Mouse (Mus musculus): Measurements from ENCODE around the gene Frmd4b. TPM values are rescaled to one million over a fixed set of nuclear protein-coding genes. Genes with fewer than 3 reads are reported as not detected.

The Frmd4b gene
- polyA plus RNA-seq, 1 experiment: 6.8 TPM

GRCm38 (mm10) chr6:97340211-97340791, 277.0 kb downstream of the Frmd4b start:
- no peaks in the 10 kb centered on the region for H3K27me3 ChIP-seq (ENCODE audit: control insufficient read depth, insufficient read depth, low read length)
- TF ChIP-seq CTCF (IDR thresholded peaks at IDR 0.05; ENCODE audit: control insufficient read depth, insufficient read depth, insufficient replicate concordance, low read depth, low read length) (no peak), POLR2A (IDR thresholded peaks at IDR 0.05; ENCODE audit: control insufficient read depth, low read depth, low read length) (no peak)
- H3K4me3 ChIP-seq (ENCODE audit: control insufficient read depth, low read depth, low read length): no peak overlapping the region
- H3K36me3 ChIP-seq (ENCODE audit: control insufficient read depth, insufficient read depth, low read length): no peaks in the 10 kb centered on the region
- no peak overlapping the region for H3K27ac ChIP-seq (ENCODE audit: control insufficient read depth, insufficient read depth, low read depth, low read length)
- no peaks in the 10 kb centered on the region for H3K4me1 ChIP-seq (ENCODE audit: control insufficient read depth, insufficient read depth, low read length)

- Histone ChIP-seq H3K27ac (ENCODE audit: control insufficient read depth, insufficient read depth, low read depth, low read length) (no peak overlapping the region), H3K4me1 (ENCODE audit: control insufficient read depth, insufficient read depth, low read length) (no peaks in the 10 kb centered on the region), H3K4me3 (ENCODE audit: control insufficient read depth, low read depth, low read length) (no peak overlapping the region), H3K36me3 (ENCODE audit: control insufficient read depth, insufficient read depth, low read length) (no peaks in the 10 kb centered on the region), H3K27me3 (ENCODE audit: control insufficient read depth, insufficient read depth, low read length) (no peaks in the 10 kb centered on the region)
- TF ChIP-seq POLR2A (IDR thresholded peaks at IDR 0.05; ENCODE audit: control insufficient read depth, low read depth, low read length) (no peak), CTCF (IDR thresholded peaks at IDR 0.05; ENCODE audit: control insufficient read depth, insufficient read depth, insufficient replicate concordance, low read depth, low read length) (no peak)
Observed at GRCm38 (mm10) chr6:97339271-97339681, 278.1 kb downstream of the Frmd4b start.

GRCm38 (mm10) chr6:97338843-97339242, 278.5 kb downstream of the Frmd4b start:
- Histone ChIP-seq H3K4me1 (ENCODE audit: control insufficient read depth, insufficient read depth, low read length) (no peaks in the 10 kb centered on the region), H3K36me3 (ENCODE audit: control insufficient read depth, insufficient read depth, low read length) (no peaks in the 10 kb centered on the region), H3K27me3 (ENCODE audit: control insufficient read depth, insufficient read depth, low read length) (no peaks in the 10 kb centered on the region), H3K27ac (ENCODE audit: control insufficient read depth, insufficient read depth, low read depth, low read length) (no peak overlapping the region), H3K4me3 (ENCODE audit: control insufficient read depth, low read depth, low read length) (no peak overlapping the region)
- TF ChIP-seq POLR2A (IDR thresholded peaks at IDR 0.05; ENCODE audit: control insufficient read depth, low read depth, low read length) (no peak), CTCF (IDR thresholded peaks at IDR 0.05; ENCODE audit: control insufficient read depth, insufficient read depth, insufficient replicate concordance, low read depth, low read length) (no peak)

- Histone ChIP-seq H3K4me3 (ENCODE audit: control insufficient read depth, low read depth, low read length) (no peak overlapping the region), H3K36me3 (ENCODE audit: control insufficient read depth, insufficient read depth, low read length) (no peaks in the 10 kb centered on the region), H3K27ac (ENCODE audit: control insufficient read depth, insufficient read depth, low read depth, low read length) (no peak overlapping the region), H3K27me3 (ENCODE audit: control insufficient read depth, insufficient read depth, low read length) (no peaks in the 10 kb centered on the region), H3K4me1 (ENCODE audit: control insufficient read depth, insufficient read depth, low read length) (no peaks in the 10 kb centered on the region)
- no peak for TF ChIP-seq CTCF (IDR thresholded peaks at IDR 0.05; ENCODE audit: control insufficient read depth, insufficient read depth, insufficient replicate concordance, low read depth, low read length)
- no peak for TF ChIP-seq POLR2A (IDR thresholded peaks at IDR 0.05; ENCODE audit: control insufficient read depth, low read depth, low read length)
Observed at GRCm38 (mm10) chr6:97333323-97333722, 284.0 kb downstream of the Frmd4b start.

- TF ChIP-seq CTCF (IDR thresholded peaks at IDR 0.05; ENCODE audit: control insufficient read depth, insufficient read depth, insufficient replicate concordance, low read depth, low read length) (no peak), POLR2A (IDR thresholded peaks at IDR 0.05; ENCODE audit: control insufficient read depth, low read depth, low read length) (no peak)
- H3K27me3 ChIP-seq (ENCODE audit: control insufficient read depth, insufficient read depth, low read length): no peaks in the 10 kb centered on the region
- H3K4me3 ChIP-seq (ENCODE audit: control insufficient read depth, low read depth, low read length): no peak overlapping the region
- no peak overlapping the region for H3K27ac ChIP-seq (ENCODE audit: control insufficient read depth, insufficient read depth, low read depth, low read length)
- H3K36me3 ChIP-seq (ENCODE audit: control insufficient read depth, insufficient read depth, low read length): no peaks in the 10 kb centered on the region
- no peaks in the 10 kb centered on the region for H3K4me1 ChIP-seq (ENCODE audit: control insufficient read depth, insufficient read depth, low read length)
Observed at GRCm38 (mm10) chr6:97323951-97324350, 293.4 kb downstream of the Frmd4b start.

- TF ChIP-seq CTCF (IDR thresholded peaks at IDR 0.05; ENCODE audit: control insufficient read depth, insufficient read depth, insufficient replicate concordance, low read depth, low read length) (no peak), POLR2A (IDR thresholded peaks at IDR 0.05; ENCODE audit: control insufficient read depth, low read depth, low read length) (no peak)
- no peaks in the 10 kb centered on the region for H3K36me3 ChIP-seq (ENCODE audit: control insufficient read depth, insufficient read depth, low read length)
- no peaks in the 10 kb centered on the region for H3K4me1 ChIP-seq (ENCODE audit: control insufficient read depth, insufficient read depth, low read length)
- H3K4me3 ChIP-seq (ENCODE audit: control insufficient read depth, low read depth, low read length): no peak overlapping the region
- H3K27me3 ChIP-seq (ENCODE audit: control insufficient read depth, insufficient read depth, low read length): no peaks in the 10 kb centered on the region
- H3K27ac ChIP-seq (ENCODE audit: control insufficient read depth, insufficient read depth, low read depth, low read length): no peak overlapping the region
Observed at GRCm38 (mm10) chr6:97322126-97322525, 295.2 kb downstream of the Frmd4b start.

- Histone ChIP-seq H3K36me3 (ENCODE audit: control insufficient read depth, insufficient read depth, low read length) (no peaks in the 10 kb centered on the region), H3K4me1 (ENCODE audit: control insufficient read depth, insufficient read depth, low read length) (no peaks in the 10 kb centered on the region), H3K27me3 (ENCODE audit: control insufficient read depth, insufficient read depth, low read length) (no peaks in the 10 kb centered on the region), H3K4me3 (ENCODE audit: control insufficient read depth, low read depth, low read length) (no peak overlapping the region), H3K27ac (ENCODE audit: control insufficient read depth, insufficient read depth, low read depth, low read length) (no peak overlapping the region)
- no peak for TF ChIP-seq POLR2A (IDR thresholded peaks at IDR 0.05; ENCODE audit: control insufficient read depth, low read depth, low read length)
- TF ChIP-seq CTCF (IDR thresholded peaks at IDR 0.05; ENCODE audit: control insufficient read depth, insufficient read depth, insufficient replicate concordance, low read depth, low read length): no peak
Observed at GRCm38 (mm10) chr6:97321156-97321555, 296.2 kb downstream of the Frmd4b start.
